Mouse (Mus musculus): Measurements from ENCODE around the gene Hist1h1a.
"Not testable (repeated sequence)": the region's sequence is repeated elsewhere in the genome, so short reads cannot be mapped to it uniquely, and the experiment has no call there.

The Hist1h1a gene

DNA sequence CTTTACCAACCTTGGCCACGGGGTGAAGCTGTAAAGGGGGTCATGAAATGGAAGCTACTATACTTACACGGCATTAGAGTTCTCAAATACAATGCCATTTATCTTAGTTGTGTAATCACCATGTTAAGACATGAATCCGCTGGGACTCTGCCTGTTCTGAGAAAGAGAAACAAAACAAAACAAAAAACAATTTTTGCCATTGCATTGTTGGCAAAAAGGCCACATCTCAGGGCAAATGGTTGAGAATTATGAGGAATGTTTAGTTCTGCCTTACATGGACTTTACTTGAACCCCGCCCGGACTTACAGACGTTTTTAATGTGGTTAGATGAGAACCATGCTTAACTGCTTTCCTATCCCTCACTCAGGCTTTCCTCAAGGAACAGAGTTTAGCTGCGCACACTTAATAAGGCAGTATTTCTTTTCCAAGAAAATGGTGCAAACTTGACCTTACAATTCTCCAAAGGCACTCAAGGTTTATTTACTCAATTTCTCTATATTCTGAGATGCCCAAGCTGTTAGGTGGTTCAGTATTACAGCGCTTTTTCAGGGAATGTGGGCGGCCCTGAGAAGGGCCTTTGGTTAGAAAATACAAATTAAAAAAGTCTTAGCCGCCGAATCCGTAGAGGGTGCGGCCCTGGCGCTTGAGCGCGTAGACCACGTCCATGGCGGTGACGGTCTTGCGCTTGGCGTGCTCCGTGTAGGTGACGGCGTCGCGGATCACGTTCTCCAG lies 3.1 kb upstream of the Hist1h1a start:
- DNase-seq, result peak in 1 of 2 experiments; percentile 46

DNA sequence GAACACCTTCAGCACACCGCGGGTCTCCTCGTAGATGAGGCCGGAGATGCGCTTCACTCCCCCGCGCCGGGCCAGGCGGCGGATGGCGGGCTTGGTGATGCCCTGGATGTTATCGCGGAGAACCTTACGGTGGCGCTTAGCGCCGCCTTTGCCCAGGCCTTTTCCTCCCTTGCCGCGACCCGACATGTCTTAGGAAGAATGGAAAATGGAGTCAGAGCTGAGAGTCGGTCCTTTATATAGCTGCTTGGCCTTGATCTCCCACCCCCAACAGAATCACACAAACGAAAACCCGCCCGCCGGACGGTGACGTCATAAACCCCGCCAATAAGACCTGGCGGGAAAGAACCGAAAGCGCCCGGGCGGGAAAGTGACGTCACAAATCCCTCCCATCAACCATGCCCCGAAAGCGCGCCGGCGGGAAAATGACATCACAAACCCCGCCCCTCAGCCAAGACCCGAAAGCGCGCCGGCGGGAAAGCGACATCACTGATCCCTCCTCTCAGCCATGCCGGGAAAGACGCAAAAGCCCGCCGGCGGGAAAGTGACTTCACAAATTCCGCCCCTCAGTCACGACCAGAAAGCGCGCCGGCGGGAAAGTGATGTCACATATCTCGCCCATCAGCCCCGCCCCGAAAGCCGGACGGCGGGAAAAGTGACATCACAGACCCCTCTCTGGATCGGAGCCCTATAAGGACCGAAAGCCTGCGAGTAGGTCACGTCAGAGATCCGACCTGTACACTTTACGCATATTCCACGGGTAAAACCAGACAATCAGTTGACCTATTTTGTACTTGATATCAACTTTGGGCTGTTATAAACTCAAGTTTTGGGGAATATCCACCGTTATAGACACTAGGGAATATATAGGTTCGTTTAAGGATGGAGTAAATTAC lies 2.2 kb upstream of the Hist1h1a start, which contains the start of gene Hist1h4a:
TSS of gene Hist1h4a (minus strand) at position 259 of the 893 bp plus-strand sequence.
- peak; percentile 99 for DNase-seq

DNA sequence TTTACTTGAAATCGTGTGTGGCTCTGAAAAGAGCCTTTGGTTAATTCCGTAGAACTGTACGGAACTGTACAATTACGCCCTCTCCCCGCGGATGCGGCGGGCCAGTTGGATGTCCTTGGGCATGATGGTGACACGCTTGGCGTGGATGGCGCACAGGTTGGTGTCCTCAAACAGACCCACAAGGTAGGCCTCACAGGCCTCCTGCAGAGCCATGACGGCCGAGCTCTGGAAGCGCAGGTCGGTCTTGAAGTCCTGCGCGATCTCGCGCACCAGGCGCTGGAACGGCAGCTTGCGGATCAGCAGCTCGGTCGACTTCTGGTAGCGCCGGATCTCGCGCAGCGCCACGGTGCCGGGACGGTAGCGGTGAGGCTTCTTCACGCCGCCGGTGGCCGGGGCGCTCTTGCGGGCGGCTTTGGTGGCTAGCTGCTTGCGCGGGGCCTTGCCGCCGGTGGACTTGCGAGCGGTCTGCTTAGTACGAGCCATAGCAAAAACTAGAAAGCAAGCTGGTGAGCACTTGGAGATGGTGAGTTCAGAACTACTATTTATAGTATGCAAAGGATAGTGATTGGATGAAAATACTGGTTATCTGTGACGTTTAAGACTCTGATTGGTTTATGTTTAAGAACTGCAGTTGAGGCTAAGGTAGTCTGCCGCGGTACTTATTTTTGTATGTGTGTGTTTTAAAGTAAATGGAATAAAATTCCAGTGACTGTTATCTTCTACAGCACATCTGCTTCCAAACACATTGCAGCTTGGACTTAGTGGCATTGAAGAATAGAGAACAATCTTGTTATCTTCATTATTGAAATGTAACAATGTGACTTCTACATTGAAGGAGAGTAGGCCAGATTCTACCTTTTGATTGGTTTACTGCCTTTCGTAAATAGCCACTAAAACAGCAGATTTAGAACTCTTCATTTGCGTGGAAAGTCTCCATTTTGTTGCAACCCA lies 1.3 kb upstream of the Hist1h1a start, which contains the start of gene Hist1h3a:
TSS of gene Hist1h3a (minus strand) at position 516 of the 951 bp plus-strand sequence.
- DNase-seq, result peak; percentile 58 to 75

DNA sequence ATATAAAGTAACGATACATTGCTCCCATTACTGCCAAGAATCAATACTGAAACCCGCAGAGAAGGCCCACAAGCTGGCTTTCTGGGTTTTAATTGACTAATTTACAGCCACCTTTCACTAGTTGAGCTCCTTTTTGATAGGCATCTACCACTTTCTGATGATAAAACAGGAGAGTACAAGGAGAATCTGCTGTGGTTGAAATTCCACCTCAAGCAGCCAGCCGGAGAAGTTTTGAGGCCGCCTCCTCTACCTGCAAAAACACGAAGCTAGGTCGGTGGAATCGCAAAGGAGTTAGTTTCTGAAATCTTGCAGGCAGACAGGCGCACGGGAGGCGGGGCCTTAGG lies 252 bp upstream of the Hist1h1a start:
- no peak for DNase-seq

DNA sequence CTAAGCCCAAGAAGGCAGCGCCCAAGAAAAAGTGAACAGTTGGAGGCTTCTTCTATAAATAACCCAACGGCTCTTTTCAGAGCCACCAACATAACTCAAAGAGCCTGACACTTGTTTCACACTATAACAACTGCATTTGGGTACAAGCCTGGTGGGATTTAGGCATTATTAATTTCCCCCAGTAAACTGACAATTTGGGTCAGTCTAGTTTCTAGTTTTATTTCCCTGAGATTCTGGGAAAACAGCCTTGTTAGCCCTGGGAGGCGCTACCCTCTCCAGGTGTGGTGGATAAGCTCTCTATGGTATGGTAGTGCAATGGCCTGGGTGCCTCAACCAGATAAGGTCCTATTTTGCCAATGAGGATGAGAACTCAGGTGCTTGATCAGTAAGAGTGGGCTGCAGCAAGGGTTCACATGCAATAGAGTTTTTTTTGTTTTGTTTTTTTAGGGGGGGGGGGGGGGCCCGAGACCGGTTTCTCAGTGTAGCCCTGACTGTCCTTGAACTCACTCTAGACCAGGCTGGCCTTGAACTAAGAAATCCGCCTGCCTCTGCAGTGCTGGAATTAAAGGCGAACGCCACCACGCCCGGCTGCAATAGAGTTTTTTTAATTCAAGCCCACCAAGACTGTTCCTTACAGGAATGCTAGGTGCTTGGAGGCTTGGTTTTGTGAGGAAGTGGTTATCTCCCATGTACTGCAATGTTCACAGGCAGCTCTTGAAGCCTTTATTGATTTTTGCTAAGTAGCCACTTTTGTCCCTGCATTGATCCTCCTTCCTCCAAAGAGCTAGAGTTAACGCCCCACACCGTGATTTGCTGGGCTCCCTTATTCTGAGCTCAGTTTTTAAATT lies 1.1 kb downstream of the Hist1h1a start:
- no peak for DNase-seq

DNA sequence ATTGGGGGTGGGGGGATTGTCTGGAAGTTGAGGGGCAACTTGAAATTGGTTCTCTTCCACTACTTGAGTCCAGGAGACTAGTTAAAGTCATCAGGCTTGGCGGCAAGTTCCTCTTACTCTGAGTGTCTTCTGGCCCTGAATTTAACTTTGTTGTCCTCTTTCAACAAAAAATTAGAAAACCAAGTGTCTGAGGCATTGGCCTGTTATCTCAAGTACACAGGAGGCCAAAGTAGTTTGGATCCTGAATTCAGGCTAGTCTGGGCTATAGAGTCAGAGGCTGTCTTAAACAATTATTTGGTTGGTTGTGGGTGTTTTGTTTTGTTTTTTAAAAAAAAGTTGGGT lies 1.7 kb downstream of the Hist1h1a start:
- DNase-seq, result no peak

DNA sequence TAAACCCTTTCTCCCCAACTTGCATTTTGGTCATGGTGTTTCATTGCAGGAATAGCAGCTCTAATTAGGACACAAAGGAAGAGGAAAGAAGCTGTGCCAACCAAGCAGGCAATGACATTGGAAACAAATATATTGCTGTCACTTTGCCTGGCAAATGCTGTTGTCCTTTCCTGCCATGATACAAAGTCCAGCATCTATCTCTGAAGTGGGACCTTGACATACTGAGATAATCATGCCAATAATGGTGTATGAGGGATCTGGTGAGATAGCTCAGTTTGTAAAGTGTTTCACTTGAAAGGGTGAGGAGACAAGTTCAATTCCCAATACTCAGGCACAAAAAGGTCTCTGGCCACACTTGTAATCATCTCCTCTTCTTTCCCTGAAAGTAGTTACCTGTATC lies 3.3 kb downstream of the Hist1h1a start:
- no peak for DNase-seq

DNA sequence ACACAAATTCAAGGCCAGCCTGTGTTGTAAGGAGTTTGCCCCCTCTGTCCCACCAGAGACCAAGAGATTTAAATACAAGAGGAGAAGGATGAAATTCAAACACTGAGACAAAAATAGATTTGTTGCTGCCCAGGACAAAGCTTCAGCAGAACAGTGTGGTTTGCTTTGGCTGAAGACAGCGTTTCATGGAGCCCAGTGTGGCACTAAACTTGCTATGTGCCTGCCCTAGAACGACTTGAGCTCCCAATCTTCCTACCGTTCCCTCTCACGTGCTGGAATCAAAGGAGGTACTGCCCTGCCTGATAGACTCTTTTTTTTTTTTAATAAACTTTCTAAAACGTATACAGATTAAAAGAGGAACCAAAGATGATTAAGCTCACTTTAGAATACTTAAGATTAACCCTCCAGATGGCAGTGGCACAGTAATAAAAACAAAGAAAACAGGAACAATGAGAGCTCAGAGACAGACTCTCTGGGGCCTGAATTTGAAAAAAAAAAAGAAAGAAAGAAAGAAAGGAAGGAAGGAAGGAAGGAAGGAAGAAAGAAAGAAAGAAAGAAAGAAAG lies 5.5 kb downstream of the Hist1h1a start:
- no peak for DNase-seq

DNA sequence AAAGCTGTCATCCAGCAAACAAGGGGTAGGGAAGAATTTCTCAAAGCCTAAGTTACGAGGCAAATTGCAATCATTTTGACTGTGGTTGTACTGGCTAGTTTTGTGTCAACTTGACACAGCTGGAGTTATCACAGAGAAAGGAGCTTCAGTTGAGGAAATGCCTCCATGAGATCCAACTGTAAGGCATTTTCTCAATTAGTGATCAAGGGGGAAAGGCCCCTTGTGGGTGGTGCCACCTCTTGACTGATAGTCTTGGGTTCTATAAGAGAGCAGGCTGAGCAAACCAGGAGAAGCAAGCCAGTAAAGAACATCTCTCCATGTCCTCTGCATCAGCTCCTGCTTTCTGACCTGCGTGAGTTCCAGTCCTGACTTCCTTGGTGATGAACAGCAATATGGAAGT lies 6.1 kb downstream of the Hist1h1a start, which contains the start of gene Trim38:
TSS of gene Trim38 (plus strand) at position 301 of the 400 bp plus-strand sequence.
- DNase-seq, result not testable (repeated sequence)

DNA sequence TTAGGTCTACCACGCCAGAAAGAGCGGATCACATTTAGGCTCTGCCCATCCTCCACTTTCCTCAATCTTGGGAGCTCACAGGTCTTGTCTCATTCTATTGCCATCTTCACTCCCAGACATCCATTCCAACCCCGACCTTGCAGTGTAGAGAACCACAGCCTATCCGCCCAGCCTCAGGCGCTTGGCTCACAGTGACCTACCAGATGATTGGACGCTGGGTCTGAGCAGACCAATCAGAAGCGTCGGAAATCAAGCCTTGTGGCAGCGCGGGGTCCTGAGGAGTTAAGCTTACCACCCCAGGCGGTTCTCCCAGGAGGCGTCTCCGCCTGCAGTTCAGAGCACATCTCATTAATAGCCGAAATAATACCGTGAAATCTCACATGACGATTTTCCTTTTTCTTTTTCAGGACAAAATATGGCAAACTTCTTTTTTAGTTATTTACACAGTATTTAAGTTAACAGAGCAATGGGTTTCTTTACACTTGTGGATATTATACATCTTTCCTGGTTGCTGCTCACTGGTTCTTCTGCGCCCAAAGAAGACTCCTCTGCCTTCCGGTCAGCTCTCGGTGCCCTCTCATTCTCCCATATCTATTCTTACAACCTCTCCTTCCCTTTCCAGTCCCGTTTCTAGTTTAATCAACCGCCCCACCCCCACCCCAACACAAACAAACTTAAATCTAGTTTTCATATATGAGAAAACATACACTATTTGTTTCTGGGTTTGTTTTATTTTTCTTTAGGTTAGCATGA lies 9.3 kb downstream of the Hist1h1a start:
- DNase-seq, result peak; percentile 51 to 63

DNA sequence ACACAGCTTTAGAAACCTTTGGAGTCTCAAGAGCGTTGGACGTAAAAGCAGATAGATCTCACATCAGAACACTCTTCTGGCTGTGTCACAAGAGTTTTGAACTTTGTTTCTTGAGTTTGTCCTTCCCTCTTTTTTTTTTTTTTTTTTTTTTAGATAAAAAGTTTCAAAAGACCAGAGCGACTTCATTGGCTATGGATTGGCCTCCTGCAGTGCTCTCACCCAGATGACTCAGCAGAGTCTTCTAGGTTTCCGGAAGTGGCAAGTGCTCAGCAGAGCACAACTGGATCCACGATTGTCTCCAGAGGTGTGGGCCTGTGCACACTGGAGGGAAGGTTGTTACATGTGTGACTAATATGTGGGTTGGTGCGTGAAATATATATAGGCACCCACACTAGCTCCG lies 14.9 kb downstream of the Hist1h1a start:
- DNase-seq, result no peak

DNA sequence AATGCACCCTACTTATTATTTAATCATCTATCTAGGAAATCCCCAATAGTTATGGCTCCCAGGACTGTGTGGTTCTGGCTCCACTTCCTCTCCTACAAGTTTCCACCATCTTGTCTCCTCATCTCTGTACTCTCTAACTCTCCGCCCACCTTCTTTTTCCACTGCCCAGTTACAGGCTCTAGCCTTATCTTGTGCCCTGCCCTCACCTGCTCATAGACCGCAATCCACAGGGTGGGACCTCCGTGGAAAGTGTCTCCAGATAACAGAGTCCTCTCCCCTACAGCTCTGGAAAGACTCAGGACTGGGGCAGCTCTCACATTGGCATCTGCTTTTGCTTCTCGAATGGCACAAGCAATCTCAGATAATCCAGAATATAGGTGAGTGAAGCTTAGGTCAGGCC lies 15.6 kb downstream of the Hist1h1a start:
- DNase-seq, result no peak

DNA sequence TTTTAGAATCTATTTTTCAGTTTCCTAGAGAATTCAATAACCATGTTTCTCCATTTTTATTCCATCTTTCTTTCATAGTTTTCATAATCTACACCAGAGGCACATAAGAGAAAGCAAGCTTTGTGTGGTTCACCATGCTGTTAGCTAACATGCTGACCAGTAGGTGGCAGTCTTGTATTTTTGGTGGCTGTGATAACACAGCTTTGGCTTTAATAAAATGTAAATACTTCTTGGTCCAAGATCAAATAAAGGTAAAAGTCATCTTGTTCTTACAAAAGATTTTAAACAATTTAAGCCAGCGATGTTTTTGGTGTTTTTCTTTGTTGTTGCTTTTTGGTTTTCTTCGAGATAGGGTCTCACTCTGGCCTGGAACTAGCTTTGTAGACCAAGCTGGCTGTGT lies 29.1 kb downstream of the Hist1h1a start:
- DNase-seq, result peak; percentile 56 to 59

DNA sequence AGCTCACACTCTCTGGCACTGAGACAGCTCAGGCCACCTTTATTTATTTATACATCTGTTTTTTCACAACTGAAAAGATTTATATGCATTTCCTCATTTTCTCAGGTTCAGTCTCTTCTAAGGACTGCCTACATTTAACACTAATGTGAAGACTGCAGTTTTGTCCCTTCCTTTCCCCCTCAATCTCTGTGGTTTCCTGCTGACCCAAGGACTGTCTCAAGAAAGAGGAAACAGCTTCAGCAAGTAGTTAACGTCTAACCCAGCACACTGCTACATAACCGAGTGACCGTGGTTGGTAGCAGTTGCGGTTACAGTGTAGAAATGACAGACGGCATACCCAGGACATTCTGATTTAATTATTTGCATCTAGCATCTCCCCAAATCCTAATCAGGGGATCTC lies 35.9 kb downstream of the Hist1h1a start:
- DNase-seq, result no peak

DNA sequence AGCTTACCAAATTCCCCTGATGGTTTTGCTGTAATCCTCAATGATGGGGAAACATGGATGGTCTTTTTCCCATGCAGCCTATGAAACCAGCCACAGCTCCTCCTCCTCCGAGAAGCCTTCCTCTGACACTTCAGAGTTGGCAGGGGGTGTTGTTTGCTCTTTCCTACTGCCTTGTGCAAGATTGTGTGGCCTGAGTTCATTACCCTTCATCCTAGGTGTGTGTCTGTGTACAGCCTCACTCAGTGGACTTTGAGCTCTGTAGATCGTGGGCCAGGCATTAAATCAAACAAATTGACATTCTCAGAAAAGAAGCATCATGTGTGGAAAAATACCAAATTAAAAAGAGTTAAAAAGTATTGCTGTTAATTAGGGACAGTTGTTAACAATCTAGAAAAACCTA lies 41.1 kb downstream of the Hist1h1a start:
- DNase-seq, result no peak

DNA sequence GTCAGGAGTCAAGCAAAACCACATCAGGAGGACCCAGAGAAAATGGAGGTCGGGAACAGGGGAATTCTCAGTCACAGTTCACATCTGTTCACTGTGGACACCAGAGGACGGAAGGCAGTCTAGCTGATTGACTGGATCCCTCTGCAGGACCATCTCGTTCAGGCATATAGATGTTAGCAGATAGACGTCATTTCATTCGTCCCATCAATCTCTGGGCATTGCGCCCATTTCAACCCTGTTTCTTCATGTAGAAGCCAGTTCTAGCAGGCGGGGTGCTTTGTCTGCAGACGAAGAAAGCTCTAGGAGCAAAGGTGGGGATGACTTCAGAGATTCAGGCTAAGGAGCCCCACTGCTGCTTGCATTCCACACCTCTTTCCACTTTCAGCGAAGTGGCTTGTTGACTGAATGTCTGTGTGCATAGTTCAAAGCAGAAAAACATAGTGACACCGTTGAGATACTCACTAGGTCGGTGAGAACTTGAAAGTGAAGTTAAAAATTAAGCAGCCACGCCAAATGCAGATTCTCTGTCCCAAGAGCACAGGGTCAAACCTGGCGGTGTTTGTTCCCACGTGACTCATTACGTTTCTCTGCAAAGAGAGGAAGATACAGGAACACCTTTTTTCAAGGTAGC lies 43.1 kb downstream of the Hist1h1a start, which contains the start of gene Slc17a2:
TSS of gene Slc17a2 (plus strand) at position 572 of the 631 bp plus-strand sequence.
- peak in 1 of 2 experiments; percentile 6 for DNase-seq
